Mouse (Mus musculus) embryonic facial prominence, embryonic 14.5 days (tissue): Measurements from ENCODE around the gene Acer3. TPM values are rescaled to one million over a fixed set of nuclear protein-coding genes. Genes with fewer than 3 reads are reported as not detected.
"Not testable (repeated sequence)": the region's sequence is repeated elsewhere in the genome, so short reads cannot be mapped to it uniquely, and the experiment has no call there.

Experiments used
- ATAC-seq: fragments of 200-750 bp; cut with Nextera tagmentation; 2 replicates; pipeline ENCODE4 v1.8.0; 2017; ENCODE audit warnings: low read depth, moderate number of reproducible peaks, moderate TSS enrichment
- DNase-seq: peaks from one replicate; pipeline ENCODE4 v3.0.0-alpha.2; 2015; ENCODE audit warnings: low spot score
- H3K27ac ChIP-seq: fragments of 300-500 bp; sonication (generic); replicated peaks from 2 replicates; pipeline ENCODE4 v1.5.1; 2014; ENCODE audit warnings: low read depth, mild to moderate bottlenecking, low read length, moderate library complexity
- H3K27me3 ChIP-seq: fragments of 300-500 bp; sonication (generic); replicated peaks from 2 replicates; pipeline ENCODE4 v1.6.1; 2014; ENCODE audit warnings: low read length; ENCODE audit not compliant: control insufficient read depth, insufficient read depth
- H3K36me3 ChIP-seq: fragments of 300-500 bp; sonication (generic); 2 replicates; pipeline ENCODE4 v1.6.1; 2014; ENCODE audit warnings: low read length, mixed read lengths; ENCODE audit not compliant: control insufficient read depth, insufficient read depth
- H3K4me1 ChIP-seq: fragments of 300-500 bp; sonication (generic); 2 replicates; pipeline ENCODE4 v1.6.1; 2014; ENCODE audit warnings: antibody characterized with exemption, low read length; ENCODE audit not compliant: control insufficient read depth, insufficient read depth
- H3K4me2 ChIP-seq: fragments of 300-500 bp; sonication (generic); 2 replicates; pipeline ENCODE4 v1.6.1; 2014; ENCODE audit warnings: low read depth, mild to moderate bottlenecking, low read length, moderate library complexity, mixed read lengths
- H3K4me3 ChIP-seq: fragments of 300-500 bp; sonication (generic); 2 replicates; pipeline ENCODE4 v1.5.1; 2014; ENCODE audit warnings: low read depth, mild to moderate bottlenecking, low read length
- H3K9ac ChIP-seq: fragments of 300-500 bp; sonication (generic); 2 replicates; pipeline ENCODE4 v1.6.1; 2014; ENCODE audit warnings: low read depth, mild to moderate bottlenecking, low read length, moderate library complexity, mixed read lengths
- H3K9me3 ChIP-seq: fragments of 300-500 bp; sonication (generic); 2 replicates; pipeline ENCODE4 v1.6.1; 2016; ENCODE audit warnings: low read length; ENCODE audit not compliant: control insufficient read depth
- WGBS: fragments of 180-500 bp; shearing (Covaris S2); extraction: QIAGEN DNeasy Blood & Tissue Kit; methylation state at CpG from one replicate; pipeline ENCODE4 v1.1.7; 2014; 5-methylcytosine and 5-hydroxymethylcytosine counted together
- polyA plus RNA-seq: library from polyadenylated mRNA; unstranded; fragments of >200 nt; fragmentation: Nextera tagmentation; extraction: Ambion mirVana; gene quantifications from 2 replicates; pipeline ENCODE4 v1.2.1, GENCODE M21; 2014

Gene Acer3
- polyA plus RNA-seq, 1 experiment from 2014 or later = 34.3 TPM

- Histone ChIP-seq H3K4me2 (no peak overlapping the region), H3K27ac (no peak overlapping the region), H3K9ac (no peak overlapping the region), H3K4me3 (no peak overlapping the region), H3K36me3 (no peaks in the 10 kb centered on the region), H3K27me3 (peaks cover 30% of the 10 kb centered on the region), H3K4me1 (peaks cover 6% of the 10 kb centered on the region), H3K9me3 (no peaks in the 10 kb centered on the region)
- WGBS = 33% methylated on average over 3 of the region's 3 CpGs
- DNase-seq (no peak), ATAC-seq (no peak)
Observed at GRCm38 (mm10) chr7:98189745-98190144, 131.3 kb downstream of the Acer3 start.

GRCm38 (mm10) chr7:98188680-98189079, 132.3 kb downstream of the Acer3 start:
- no peak overlapping the region for H3K9ac ChIP-seq
- H3K4me1 ChIP-seq = no peaks in the 10 kb centered on the region

GRCm38 (mm10) chr7:98188238-98188637, 132.8 kb downstream of the Acer3 start:
- H3K9ac ChIP-seq = no peak overlapping the region
- H3K9me3 ChIP-seq = no peaks in the 10 kb centered on the region
- no peak overlapping the region for H3K27ac ChIP-seq
- H3K4me2 ChIP-seq = no peak overlapping the region
- H3K4me1 ChIP-seq = no peaks in the 10 kb centered on the region
- H3K4me3 ChIP-seq = no peak overlapping the region
- no peaks in the 10 kb centered on the region for H3K36me3 ChIP-seq
- DNase-seq (no peak), ATAC-seq (no peak)
- 90% methylated on average over 2 of the region's 2 CpGs for WGBS
- peaks cover 15% of the 10 kb centered on the region for H3K27me3 ChIP-seq

More at GRCm38 (mm10) chr7:98188680-98189079, 132.3 kb downstream of the Acer3 start:
- H3K4me2 ChIP-seq = no peak overlapping the region
- no peaks in the 10 kb centered on the region for H3K36me3 ChIP-seq
- no peak overlapping the region for H3K4me3 ChIP-seq
- H3K27ac ChIP-seq = no peak overlapping the region
- H3K27me3 ChIP-seq = peaks cover 19% of the 10 kb centered on the region
- WGBS = 85% methylated on average over 2 of the region's 2 CpGs
- no peaks in the 10 kb centered on the region for H3K9me3 ChIP-seq
- DNase-seq (no peak), ATAC-seq (no peak)

- not testable (repeated sequence) for H3K9ac ChIP-seq, DNase-seq, H3K4me3 ChIP-seq, H3K4me1 ChIP-seq, H3K27ac ChIP-seq, H3K9me3 ChIP-seq, H3K27me3 ChIP-seq, ATAC-seq, H3K36me3 ChIP-seq, H3K4me2 ChIP-seq
- WGBS = 47% methylated on average over 3 of the region's 3 CpGs
Observed at GRCm38 (mm10) chr7:98187332-98187731, 133.7 kb downstream of the Acer3 start.

- Histone ChIP-seq H3K4me1 (no peaks in the 10 kb centered on the region), H3K9ac (no peak overlapping the region), H3K9me3 (no peaks in the 10 kb centered on the region), H3K4me3 (no peak overlapping the region), H3K4me2 (no peak overlapping the region), H3K27ac (no peak overlapping the region), H3K27me3 (no peaks in the 10 kb centered on the region; the same call in 1 of the 2 replicates), H3K36me3 (no peaks in the 10 kb centered on the region)
- no peak for DNase-seq
- peak; percentile 44; the same call in 1 of the 2 replicates for ATAC-seq
- 66% methylated on average over 8 of the region's 8 CpGs for WGBS
Observed at GRCm38 (mm10) chr7:98186637-98187036, 134.4 kb downstream of the Acer3 start.

- no peak overlapping the region for H3K27ac ChIP-seq
- no peaks in the 10 kb centered on the region for H3K9me3 ChIP-seq
- 72% methylated on average over 6 of the region's 6 CpGs for WGBS
- no peak overlapping the region for H3K9ac ChIP-seq
- no peaks in the 10 kb centered on the region for H3K27me3 ChIP-seq
- DNase-seq = no peak
- no peak overlapping the region for H3K4me2 ChIP-seq
- no peaks in the 10 kb centered on the region for H3K36me3 ChIP-seq
- no peak overlapping the region for H3K4me3 ChIP-seq
- ATAC-seq = 0 out of 2 replicates have a peak, but pooled peaks have one; percentile 26
- no peaks in the 10 kb centered on the region for H3K4me1 ChIP-seq
Observed at GRCm38 (mm10) chr7:98185326-98185725, 135.7 kb downstream of the Acer3 start.

- Histone ChIP-seq H3K4me1 (peaks cover 4% of the 10 kb centered on the region; the same call in 1 of the 2 replicates), H3K36me3 (no peaks in the 10 kb centered on the region), H3K27me3 (no peaks in the 10 kb centered on the region), H3K9ac (peak overlapping the region; percentile 71), H3K27ac (no peak overlapping the region), H3K9me3 (no peaks in the 10 kb centered on the region), H3K4me3 (peak overlapping the region; percentile 74), H3K4me2 (peak overlapping the region; percentile 72)
- 83% methylated on average over 5 of the region's 5 CpGs for WGBS
- peak; percentile 23; the same call in 1 of the 2 replicates for ATAC-seq
- no peak for DNase-seq
Observed at GRCm38 (mm10) chr7:98178560-98179231, 142.3 kb downstream of the Acer3 start.

DNA sequence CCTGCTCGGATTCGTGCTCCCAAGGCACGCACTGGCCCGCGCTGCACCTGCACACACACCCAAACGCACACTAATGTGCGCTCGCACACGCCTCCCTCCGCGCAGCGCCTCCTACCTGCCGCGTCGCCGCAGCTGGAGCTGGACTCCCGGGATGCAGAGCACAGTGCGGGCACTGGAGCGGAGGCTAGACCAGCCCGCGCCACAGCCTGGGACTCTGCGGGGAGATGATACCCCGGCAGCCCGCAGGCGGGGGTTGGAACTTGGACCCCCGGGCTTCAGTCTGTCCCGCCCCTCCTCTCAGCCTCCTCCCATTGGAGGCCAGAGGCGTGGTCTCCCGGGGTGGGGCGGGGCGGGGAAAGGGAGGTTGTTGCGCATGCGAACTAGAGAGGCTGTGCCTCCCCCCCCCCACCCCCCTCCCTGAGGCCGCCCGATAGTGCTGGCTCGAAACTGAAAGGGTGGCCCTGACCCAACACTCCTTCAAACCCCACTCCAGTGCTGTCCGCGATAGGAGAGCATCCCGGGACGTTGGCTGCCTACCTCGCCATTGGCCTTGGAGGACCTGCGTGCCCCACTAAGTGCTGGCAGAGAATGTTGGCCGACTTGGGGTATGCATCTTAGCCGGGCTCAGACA, 143.0 kb downstream of the Acer3 start, which contains the start of gene Capn5:
TSS of gene Capn5 (minus strand) at position 346 of the 631 bp plus-strand sequence.
- peak within 1 kb of the TSS; percentile 74 for H3K4me3 ChIP-seq
- H3K36me3 ChIP-seq = no peaks in the 10 kb centered on the region
- H3K27ac ChIP-seq = no peak within 1 kb of the TSS
- ATAC-seq (peak; percentile 91), DNase-seq (peak; percentile 84)
- no peaks in the 10 kb centered on the region for H3K27me3 ChIP-seq
- H3K4me1 ChIP-seq = peaks cover 4% of the 10 kb centered on the region; the same call in 1 of the 2 replicates
- whole genome bisulfite sequencing = 3% methylated on average over 25 of the region's 44 CpGs
- peak within 1 kb of the TSS; percentile 71 for H3K9ac ChIP-seq
- peak within 1 kb of the TSS; percentile 72 for H3K4me2 ChIP-seq
- H3K9me3 ChIP-seq = no peaks in the 10 kb centered on the region
